Mouse (Mus musculus): Measurements from ENCODE around the gene Pmm1. TPM values are rescaled to one million over a fixed set of nuclear protein-coding genes. Genes with fewer than 3 reads are reported as not detected.

Gene Pmm1
- polyA plus RNA-seq, 1 experiment from 2014 or later: 24.7 TPM

DNA sequence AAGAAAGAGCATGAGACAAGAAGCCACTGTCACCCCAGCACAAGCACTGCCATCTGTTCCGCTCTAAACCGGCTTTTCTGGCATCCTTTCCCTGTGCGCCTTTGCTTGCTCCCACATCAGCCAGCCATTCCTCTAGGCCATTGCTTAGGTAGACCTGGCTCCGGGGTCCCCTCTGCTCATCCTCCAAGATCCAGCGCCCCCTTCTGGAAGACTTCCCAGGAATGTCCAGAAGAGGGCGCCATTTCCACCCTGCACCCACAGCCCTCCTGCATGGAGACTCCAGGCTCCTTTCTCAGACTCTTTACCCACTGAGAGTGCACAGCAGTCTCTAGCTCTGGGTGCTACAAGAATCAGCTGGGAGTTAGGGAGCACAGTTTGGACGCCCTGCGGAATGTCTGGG lies 4.3 kb downstream of the Pmm1 start:
- Histone ChIP-seq H3K4me2 (no peak overlapping the region), H3K27ac (no peak overlapping the region), H3K27me3 (no peaks in the 10 kb centered on the region), H3K4me1 (replicated peaks) (peaks cover 32% of the 10 kb centered on the region), H3K9me3 (replicated peaks) (no peaks in the 10 kb centered on the region), H3K36me3 (peaks cover 46% of the 10 kb centered on the region), H3K4me3 (replicated peaks) (no peak overlapping the region), H3K9ac (no peak overlapping the region)
- WGBS (ENCODE audit: insufficient replicate concordance): 53% methylated on average over 8 of the region's 8 CpGs
- ATAC-seq (ENCODE audit: low read depth) (no peak), DNase-seq (peak; percentile 38)

- Histone ChIP-seq H3K27ac (no peak overlapping the region), H3K36me3 (peaks cover 54% of the 10 kb centered on the region), H3K9me3 (replicated peaks) (no peaks in the 10 kb centered on the region), H3K27me3 (no peaks in the 10 kb centered on the region), H3K9ac (no peak overlapping the region), H3K4me3 (replicated peaks) (no peak overlapping the region), H3K4me2 (no peak overlapping the region), H3K4me1 (replicated peaks) (peaks cover 26% of the 10 kb centered on the region)
- no peak for DNase-seq
- 88% methylated on average over 15 of the region's 15 CpGs for WGBS (ENCODE audit: insufficient replicate concordance)
- ATAC-seq (ENCODE audit: low read depth): no peak
These were observed 5.3 kb downstream of the Pmm1 start for GRCm38 (mm10) chr15:81955414-81955813.

DNA sequence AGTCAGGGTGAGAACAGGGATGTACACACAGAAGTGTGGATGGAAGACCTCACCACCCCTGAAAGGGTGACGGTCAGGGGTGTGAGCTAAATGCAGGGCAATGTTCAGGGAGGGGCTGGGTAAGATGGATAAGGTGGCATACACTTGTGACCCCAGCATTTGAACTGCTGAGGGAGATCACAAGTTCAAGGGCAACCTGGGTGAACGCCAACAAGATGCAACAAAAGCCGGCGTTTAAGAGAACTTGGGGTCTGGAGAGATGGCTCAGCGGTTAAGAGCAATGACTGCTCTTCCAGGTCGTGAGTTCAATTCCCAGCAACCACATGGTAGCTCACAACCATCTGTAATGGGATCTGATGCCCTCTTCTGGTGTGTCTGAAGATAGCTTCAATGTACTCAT lies 6.0 kb downstream of the Pmm1 start:
- H3K4me1 ChIP-seq (replicated peaks): peaks cover 21% of the 10 kb centered on the region
- no peaks in the 10 kb centered on the region for H3K27me3 ChIP-seq
- 89% methylated on average over 6 of the region's 6 CpGs for WGBS (ENCODE audit: insufficient replicate concordance)
- peaks cover 54% of the 10 kb centered on the region for H3K36me3 ChIP-seq
- H3K4me3 ChIP-seq (replicated peaks): no peak overlapping the region
- no peaks in the 10 kb centered on the region for H3K9me3 ChIP-seq (replicated peaks)
- no peak overlapping the region for H3K9ac ChIP-seq
- ATAC-seq (ENCODE audit: low read depth) (no peak), DNase-seq (no peak)
- H3K4me2 ChIP-seq: no peak overlapping the region
- no peak overlapping the region for H3K27ac ChIP-seq

DNA sequence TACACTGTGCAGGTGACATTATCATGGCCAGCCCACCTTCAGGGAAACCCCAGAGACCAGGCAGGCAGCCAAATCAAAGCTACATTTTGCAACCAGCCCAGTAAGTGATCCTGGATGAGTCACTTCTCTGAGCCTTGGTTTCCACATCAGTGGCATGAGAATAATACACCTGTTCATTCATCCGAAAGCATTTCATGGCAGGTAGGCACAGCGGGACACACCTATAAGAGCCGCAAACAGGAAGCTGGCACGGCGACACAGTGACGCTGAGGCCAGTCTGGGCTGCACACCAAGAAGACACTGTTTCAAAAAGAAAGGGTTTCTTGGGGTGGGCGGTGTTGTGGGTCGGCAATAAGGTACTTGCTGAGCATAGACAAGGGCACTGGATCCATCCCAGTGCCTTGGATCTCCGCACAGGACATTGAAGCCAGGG lies 6.6 kb downstream of the Pmm1 start:
- Histone ChIP-seq H3K27ac (no peak overlapping the region), H3K36me3 (peaks cover 54% of the 10 kb centered on the region), H3K9ac (no peak overlapping the region), H3K4me2 (no peak overlapping the region), H3K9me3 (replicated peaks) (no peaks in the 10 kb centered on the region), H3K4me1 (replicated peaks) (peaks cover 15% of the 10 kb centered on the region), H3K27me3 (no peaks in the 10 kb centered on the region), H3K4me3 (replicated peaks) (no peak overlapping the region)
- DNase-seq: no peak
- 92% methylated on average over 9 of the region's 9 CpGs for WGBS (ENCODE audit: insufficient replicate concordance)
- no peak for ATAC-seq (ENCODE audit: low read depth)

DNA sequence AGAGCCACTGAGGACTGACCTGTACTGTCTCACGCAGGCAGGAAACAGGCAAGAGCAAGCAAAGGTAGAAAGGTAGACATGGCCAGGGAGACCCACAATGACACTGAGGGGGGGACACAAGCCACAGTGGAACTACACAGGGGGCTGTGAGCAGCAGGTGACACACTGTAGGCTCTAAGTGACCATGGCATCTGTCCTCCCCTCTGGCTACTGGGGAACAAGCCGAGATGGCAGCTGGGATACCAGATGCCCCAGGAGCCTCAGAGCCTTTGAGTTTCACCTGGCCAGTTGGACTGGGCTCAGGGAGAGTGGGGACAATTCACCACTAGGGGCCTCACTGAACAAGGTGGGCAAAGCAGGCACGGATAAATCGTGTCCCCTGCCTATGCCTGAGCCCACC lies 8.4 kb downstream of the Pmm1 start:
- H3K4me3 ChIP-seq (replicated peaks): no peak overlapping the region
- H3K9ac ChIP-seq: no peak overlapping the region
- H3K4me2 ChIP-seq: no peak overlapping the region
- no peaks in the 10 kb centered on the region for H3K9me3 ChIP-seq (replicated peaks)
- H3K36me3 ChIP-seq: peaks cover 54% of the 10 kb centered on the region
- H3K4me1 ChIP-seq (replicated peaks): peaks cover 10% of the 10 kb centered on the region
- 86% methylated on average over 4 of the region's 4 CpGs for WGBS (ENCODE audit: insufficient replicate concordance)
- no peak for DNase-seq
- H3K27me3 ChIP-seq: no peaks in the 10 kb centered on the region
- no peak overlapping the region for H3K27ac ChIP-seq
- no peak for ATAC-seq (ENCODE audit: low read depth)

- Histone ChIP-seq H3K27me3 (no peaks in the 10 kb centered on the region), H3K4me3 (replicated peaks) (no peak overlapping the region), H3K9ac (no peak overlapping the region), H3K36me3 (peaks cover 49% of the 10 kb centered on the region), H3K9me3 (replicated peaks) (no peaks in the 10 kb centered on the region), H3K27ac (no peak overlapping the region), H3K4me2 (no peak overlapping the region), H3K4me1 (replicated peaks) (peaks cover 10% of the 10 kb centered on the region)
- WGBS (ENCODE audit: insufficient replicate concordance): 83% methylated on average over 9 of the region's 9 CpGs
- DNase-seq: no peak
- ATAC-seq (ENCODE audit: low read depth): no peak
These were observed 9.6 kb downstream of the Pmm1 start for GRCm38 (mm10) chr15:81951159-81951558.

- Histone ChIP-seq H3K4me1 (replicated peaks) (peaks cover 10% of the 10 kb centered on the region), H3K36me3 (peaks cover 44% of the 10 kb centered on the region), H3K27ac (no peak overlapping the region), H3K9me3 (replicated peaks) (no peaks in the 10 kb centered on the region), H3K4me2 (no peak overlapping the region), H3K27me3 (no peaks in the 10 kb centered on the region), H3K4me3 (replicated peaks) (no peak overlapping the region), H3K9ac (no peak overlapping the region)
- no peak for ATAC-seq (ENCODE audit: low read depth)
- no peak for DNase-seq
- 72% methylated on average over 5 of the region's 5 CpGs for WGBS (ENCODE audit: insufficient replicate concordance)
These were observed 10.0 kb downstream of the Pmm1 start for GRCm38 (mm10) chr15:81950716-81951115.

- Histone ChIP-seq H3K9me3 (replicated peaks) (no peaks in the 10 kb centered on the region), H3K36me3 (peaks cover 33% of the 10 kb centered on the region), H3K4me1 (replicated peaks) (peaks cover 10% of the 10 kb centered on the region), H3K27me3 (no peaks in the 10 kb centered on the region), H3K4me2 (no peak overlapping the region), H3K4me3 (replicated peaks) (no peak overlapping the region), H3K27ac (no peak overlapping the region), H3K9ac (no peak overlapping the region)
- DNase-seq (no peak), ATAC-seq (ENCODE audit: low read depth) (no peak)
- 68% methylated on average over 11 of the region's 11 CpGs for WGBS (ENCODE audit: insufficient replicate concordance)
These were observed 11.1 kb downstream of the Pmm1 start for GRCm38 (mm10) chr15:81949476-81950131.

DNA sequence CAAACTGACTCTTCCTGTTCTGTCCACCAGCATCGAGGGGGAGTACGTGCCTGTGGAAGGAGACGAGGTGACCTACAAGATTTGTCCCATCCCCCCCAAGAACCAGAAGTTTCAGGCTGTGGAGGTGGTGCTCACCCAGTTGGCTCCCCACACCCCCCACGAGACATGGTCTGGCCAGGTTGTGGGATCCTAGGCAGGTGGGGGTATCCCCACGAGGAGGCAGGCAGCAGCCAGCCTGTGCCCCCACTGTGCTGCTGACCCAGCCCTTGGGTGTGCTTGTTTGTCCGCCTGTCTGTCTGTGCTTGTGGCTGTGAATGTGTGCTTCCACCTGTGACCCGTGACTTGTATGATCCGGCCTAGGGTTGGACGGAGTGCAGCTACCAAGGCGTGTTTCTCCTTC lies 11.7 kb downstream of the Pmm1 start:
- no peaks in the 10 kb centered on the region for H3K9me3 ChIP-seq (replicated peaks)
- H3K4me3 ChIP-seq (replicated peaks): no peak overlapping the region
- H3K27ac ChIP-seq: no peak overlapping the region
- peaks cover 10% of the 10 kb centered on the region for H3K4me1 ChIP-seq (replicated peaks)
- WGBS (ENCODE audit: insufficient replicate concordance): 68% methylated on average over 10 of the region's 10 CpGs
- ATAC-seq (ENCODE audit: low read depth) (no peak), DNase-seq (no peak)
- H3K36me3 ChIP-seq: peaks cover 28% of the 10 kb centered on the region
- no peak overlapping the region for H3K9ac ChIP-seq
- no peak overlapping the region for H3K4me2 ChIP-seq
- H3K27me3 ChIP-seq: no peaks in the 10 kb centered on the region

DNA sequence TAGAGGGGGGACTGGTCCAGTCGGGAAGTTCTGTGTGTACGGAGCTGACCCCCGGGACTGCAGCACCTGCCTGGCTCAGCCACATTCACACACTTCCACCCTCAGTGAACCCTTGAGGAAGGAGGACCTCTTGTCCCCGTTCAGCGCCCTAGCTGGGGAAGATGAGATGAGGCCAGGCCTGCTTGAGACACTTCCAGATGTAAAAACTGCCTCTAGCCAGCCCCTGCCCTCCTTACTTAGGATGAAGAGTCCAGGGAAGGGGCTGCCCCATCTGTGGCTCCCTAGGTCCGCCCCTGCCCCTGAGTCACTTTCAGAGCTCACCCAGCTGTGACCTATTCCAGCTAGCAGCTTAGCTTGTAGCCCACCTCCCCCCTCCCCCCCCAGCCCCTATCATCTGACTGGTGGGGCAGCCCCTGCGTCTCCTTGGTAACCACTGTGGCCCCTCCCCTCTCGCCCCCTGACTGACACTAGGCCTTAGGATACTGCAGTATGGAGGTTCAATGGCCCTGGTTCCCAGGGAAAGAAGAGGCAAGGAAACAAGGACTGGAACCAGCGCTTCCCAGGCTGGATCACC lies 17.5 kb downstream of the Pmm1 start:
- no peaks in the 10 kb centered on the region for H3K36me3 ChIP-seq
- DNase-seq (no peak), ATAC-seq (ENCODE audit: low read depth) (no peak)
- no peak overlapping the region for H3K4me3 ChIP-seq (replicated peaks)
- H3K9me3 ChIP-seq (replicated peaks): no peaks in the 10 kb centered on the region
- H3K27me3 ChIP-seq: peaks cover 5% of the 10 kb centered on the region; the same call in 1 of the 2 replicates
- H3K4me2 ChIP-seq: no peak overlapping the region
- 30% methylated on average over 9 of the region's 9 CpGs for WGBS (ENCODE audit: insufficient replicate concordance)
- H3K27ac ChIP-seq: no peak overlapping the region
- H3K9ac ChIP-seq: no peak overlapping the region
- peaks cover 29% of the 10 kb centered on the region for H3K4me1 ChIP-seq (replicated peaks)

GRCm38 (mm10) chr15:81941010-81941409 lies 19.7 kb downstream of the Pmm1 start:
- H3K27me3 ChIP-seq: peaks cover 28% of the 10 kb centered on the region
- no peak for ATAC-seq (ENCODE audit: low read depth)
- H3K9me3 ChIP-seq (replicated peaks): no peaks in the 10 kb centered on the region
- WGBS (ENCODE audit: insufficient replicate concordance): 76% methylated on average over 2 of the region's 2 CpGs
- H3K36me3 ChIP-seq: no peaks in the 10 kb centered on the region
- H3K9ac ChIP-seq: no peak overlapping the region
- H3K4me2 ChIP-seq: no peak overlapping the region
- no peak overlapping the region for H3K4me3 ChIP-seq (replicated peaks)
- DNase-seq: no peak
- H3K4me1 ChIP-seq (replicated peaks): peaks cover 45% of the 10 kb centered on the region
- no peak overlapping the region for H3K27ac ChIP-seq

DNA sequence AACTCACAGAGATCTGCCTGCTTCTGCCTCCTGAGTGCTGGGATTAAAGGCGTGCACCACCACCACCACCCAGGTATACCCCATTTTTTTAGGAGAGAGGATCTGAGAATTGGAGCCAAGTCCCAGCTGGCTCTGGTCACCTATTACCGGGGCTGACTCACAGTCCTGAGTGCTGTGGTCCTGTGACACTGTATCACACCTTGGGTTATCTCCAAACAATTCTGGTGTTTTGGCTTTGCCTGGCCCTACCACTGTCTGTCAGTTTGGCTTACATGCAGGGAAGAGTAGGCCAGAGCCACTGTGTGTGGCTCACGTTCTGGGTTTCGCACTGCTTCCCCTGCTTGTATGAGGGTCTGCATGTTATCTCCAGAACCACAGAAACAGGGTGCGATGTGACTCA lies 20.5 kb downstream of the Pmm1 start:
- ATAC-seq (ENCODE audit: low read depth): no peak
- no peak for DNase-seq
- no peaks in the 10 kb centered on the region for H3K36me3 ChIP-seq
- H3K9me3 ChIP-seq (replicated peaks): no peaks in the 10 kb centered on the region
- H3K27me3 ChIP-seq: peaks cover 33% of the 10 kb centered on the region
- H3K4me1 ChIP-seq (replicated peaks): peaks cover 47% of the 10 kb centered on the region
- no peak overlapping the region for H3K4me2 ChIP-seq
- no peak overlapping the region for H3K4me3 ChIP-seq (replicated peaks)
- no peak overlapping the region for H3K27ac ChIP-seq
- H3K9ac ChIP-seq: no peak overlapping the region
- WGBS (ENCODE audit: insufficient replicate concordance): 69% methylated on average over 5 of the region's 5 CpGs

All from liver, embryonic 13.5 days (tissue).